Mouse (Mus musculus) thymus, adult 2 months (tissue): ENCODE measurements around the gene Ttll9.

Experiments
- CTCF ChIP-seq: fragments of 200-500 bp; IDR thresholded peaks from 2 replicates; pipeline ENCODE4 v1.5.1; 2012; ENCODE audit warnings: mild to moderate bottlenecking, control low read depth, low read length, moderate library complexity, borderline replicate concordance; ENCODE audit not compliant: control insufficient read depth, poor library complexity, insufficient read depth; ENCODE audit errors: extremely low read depth
- POLR2A ChIP-seq: fragments of 200-500 bp; IDR thresholded peaks from 2 replicates; pipeline ENCODE4 v1.6.1; 2012; ENCODE audit warnings: mild to moderate bottlenecking, low read length, control low read depth, moderate library complexity; ENCODE audit not compliant: control insufficient read depth, poor library complexity, insufficient read depth; ENCODE audit errors: extremely low read depth

DNA sequence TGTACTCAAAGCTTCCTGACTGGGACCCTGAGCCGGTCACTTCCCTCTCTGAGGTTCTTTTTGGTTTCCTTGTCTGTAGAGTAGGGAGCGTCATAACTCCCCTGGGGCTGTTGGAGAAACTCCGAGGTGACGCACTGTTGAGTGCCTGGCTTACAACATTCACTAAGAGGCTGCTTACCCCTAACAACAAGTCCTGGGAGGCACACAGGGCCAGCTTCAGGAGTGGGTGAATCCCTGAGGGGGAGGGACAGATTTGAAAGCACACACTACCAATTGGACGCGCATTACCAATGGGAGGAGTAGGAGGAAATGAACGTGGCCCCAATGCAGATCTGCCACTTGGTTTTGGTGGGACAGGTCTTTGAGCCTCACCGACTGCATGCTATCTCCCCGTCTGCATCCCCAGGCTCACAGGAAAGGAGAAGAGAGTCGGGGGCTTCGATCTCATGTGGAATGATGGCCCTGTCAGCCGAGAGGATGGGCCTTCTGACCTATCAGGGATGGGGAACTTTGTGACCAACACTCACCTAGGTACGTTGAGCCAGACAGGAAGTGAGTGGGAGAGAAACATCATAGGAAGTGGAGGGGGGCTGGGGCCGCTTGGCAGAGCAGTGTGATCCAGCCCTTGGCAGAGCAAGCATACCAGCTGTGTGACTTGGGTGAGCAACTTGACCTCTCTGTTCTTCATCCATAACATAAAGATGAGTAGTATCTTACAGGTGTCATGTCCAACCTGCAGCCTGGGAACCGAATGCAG, 40.4 kb downstream of the Ttll9 start:
- TF ChIP-seq POLR2A (no peak), CTCF (no peak)
